Mouse (Mus musculus) stomach, postnatal 0 days (tissue): ENCODE data around the gene Padi6. TPM values are rescaled to one million over a fixed set of nuclear protein-coding genes. Genes with fewer than 3 reads are reported as not detected.
A peak's percentile ranks its signal among the peaks of the same experiment; 100 is the strongest.

Source experiments
- ATAC-seq: fragments of 200-750 bp; cut with Nextera tagmentation; 2 replicates; pipeline ENCODE4 v1.8.0; 2017; ENCODE audit not compliant: low FRiP score, low TSS enrichment
- DNase-seq: peaks from one replicate; pipeline ENCODE4 v3.0.0-alpha.2; 2016; ENCODE audit warnings: low spot score
- H3K27ac ChIP-seq: fragments of 300-500 bp; sonication (generic); replicated peaks from 2 replicates; pipeline ENCODE4 v1.5.1; 2014; ENCODE audit warnings: mild to moderate bottlenecking, control low read depth
- H3K27me3 ChIP-seq: fragments of 300-500 bp; sonication (generic); 2 replicates; pipeline ENCODE4 v1.6.1; 2014; ENCODE audit warnings: low read length; ENCODE audit not compliant: control insufficient read depth, insufficient read depth
- H3K36me3 ChIP-seq: fragments of 300-500 bp; sonication (generic); 2 replicates; pipeline ENCODE4 v1.6.1; 2014; ENCODE audit warnings: low read length, mixed read lengths; ENCODE audit not compliant: control insufficient read depth, insufficient read depth
- H3K4me1 ChIP-seq: fragments of 300-500 bp; sonication (generic); replicated peaks from 2 replicates; pipeline ENCODE4 v1.6.1; 2014; ENCODE audit warnings: antibody characterized with exemption; ENCODE audit not compliant: control insufficient read depth, insufficient read depth
- H3K4me2 ChIP-seq: fragments of 300-500 bp; sonication (generic); replicated peaks from 2 replicates; pipeline ENCODE4 v1.6.1; 2014; ENCODE audit warnings: low read depth, mild to moderate bottlenecking, control low read depth, moderate library complexity
- H3K4me3 ChIP-seq: fragments of 300-500 bp; sonication (generic); 2 replicates; pipeline ENCODE4 v1.5.1; 2014; ENCODE audit warnings: low read depth, low read length, control low read depth
- H3K9ac ChIP-seq: fragments of 300-500 bp; sonication (generic); 2 replicates; pipeline ENCODE4 v1.6.1; 2014; ENCODE audit warnings: mild to moderate bottlenecking, low read length, control low read depth, mixed read lengths
- H3K9me3 ChIP-seq: fragments of 300-500 bp; sonication (generic); 2 replicates; pipeline ENCODE4 v1.6.1; 2016; ENCODE audit warnings: low read length; ENCODE audit not compliant: control insufficient read depth
- CTCF ChIP-seq: IDR thresholded peaks from 2 replicates; pipeline ENCODE4 v1.5.1; 2016; ENCODE audit warnings: antibody characterized with exemption, low read depth, mild to moderate bottlenecking, moderate library complexity
- EP300 ChIP-seq: optimal IDR thresholded peaks from 2 replicates; pipeline ENCODE3; 2016; ENCODE audit warnings: antibody characterized with exemption
- WGBS: fragments of 180-500 bp; shearing (Covaris S2); extraction: QIAGEN DNeasy Blood & Tissue Kit; methylation state at CpG from one replicate; pipeline ENCODE4 v1.1.7; 2014; 5-methylcytosine and 5-hydroxymethylcytosine counted together
- polyA plus RNA-seq: library from polyadenylated mRNA; unstranded; fragments of >200 nt; fragmentation: Nextera tagmentation; extraction: Ambion mirVana; gene quantifications from 2 replicates; pipeline ENCODE4 v1.2.1, GENCODE M21; 2015

The Padi6 gene
- polyA plus RNA-seq, 1 experiment from 2014 or later: not detected

DNA sequence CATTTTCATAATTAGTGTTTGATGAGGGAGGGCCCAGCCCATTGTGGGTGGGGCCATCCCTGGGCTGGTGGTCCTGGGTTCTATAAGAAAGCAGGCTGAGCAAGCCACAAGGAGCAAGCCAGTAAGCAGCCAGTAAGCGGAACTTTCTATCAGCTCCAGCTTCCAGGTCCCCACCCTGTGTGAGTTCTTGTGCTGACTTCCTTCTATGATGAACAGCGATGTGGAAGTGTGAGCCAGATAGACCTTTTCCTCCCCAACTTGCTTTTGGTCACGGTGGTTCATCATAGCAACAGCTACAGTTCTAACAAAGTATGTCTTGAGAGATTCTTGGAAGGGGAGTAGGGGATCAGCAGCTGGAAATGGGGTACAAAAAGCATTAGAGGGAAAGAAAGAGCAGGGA lies 23.5 kb upstream of the Padi6 start:
- Histone ChIP-seq H3K4me3 (no peak overlapping the region), H3K27ac (no peak overlapping the region), H3K9ac (no peak overlapping the region), H3K36me3 (no peaks in the 10 kb centered on the region), H3K4me2 (no peak overlapping the region), H3K27me3 (no peaks in the 10 kb centered on the region), H3K4me1 (no peaks in the 10 kb centered on the region), H3K9me3 (no peaks in the 10 kb centered on the region)
- DNase-seq: no peak
- no peak for ATAC-seq
- TF ChIP-seq CTCF: no peak
- no peak for TF ChIP-seq EP300
- 68% methylated on average over 3 of the region's 3 CpGs for WGBS

DNA sequence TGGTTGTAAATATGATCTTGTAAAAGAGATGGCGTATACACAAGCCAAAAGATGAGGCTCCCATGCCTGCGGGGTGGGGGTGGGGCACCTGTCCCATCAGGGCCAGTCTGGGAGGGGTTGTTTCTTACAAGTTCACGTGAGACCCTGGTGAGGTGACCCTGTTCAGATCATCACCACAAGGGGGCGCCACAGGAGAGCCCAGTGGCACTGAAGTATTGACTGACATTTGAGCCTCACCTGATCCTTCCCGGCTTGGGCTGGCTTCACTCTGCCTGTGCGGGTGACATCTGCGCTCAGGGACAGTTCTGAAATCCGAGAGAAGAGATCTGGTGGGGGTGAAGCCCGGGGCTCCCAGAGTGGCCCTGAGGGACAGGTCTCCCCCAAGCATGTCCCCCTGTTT lies 20.7 kb upstream of the Padi6 start:
- ATAC-seq (peak; percentile 28; the same call in 1 of the 2 replicates), DNase-seq (peak; percentile 73)
- Histone ChIP-seq H3K4me1 (no peaks in the 10 kb centered on the region), H3K9me3 (no peaks in the 10 kb centered on the region), H3K27me3 (no peaks in the 10 kb centered on the region), H3K4me3 (no peak overlapping the region), H3K4me2 (no peak overlapping the region), H3K27ac (no peak overlapping the region), H3K9ac (no peak overlapping the region), H3K36me3 (no peaks in the 10 kb centered on the region)
- 15% methylated on average over 9 of the region's 9 CpGs for WGBS
- peak; percentile 76 for TF ChIP-seq CTCF
- no peak for TF ChIP-seq EP300

DNA sequence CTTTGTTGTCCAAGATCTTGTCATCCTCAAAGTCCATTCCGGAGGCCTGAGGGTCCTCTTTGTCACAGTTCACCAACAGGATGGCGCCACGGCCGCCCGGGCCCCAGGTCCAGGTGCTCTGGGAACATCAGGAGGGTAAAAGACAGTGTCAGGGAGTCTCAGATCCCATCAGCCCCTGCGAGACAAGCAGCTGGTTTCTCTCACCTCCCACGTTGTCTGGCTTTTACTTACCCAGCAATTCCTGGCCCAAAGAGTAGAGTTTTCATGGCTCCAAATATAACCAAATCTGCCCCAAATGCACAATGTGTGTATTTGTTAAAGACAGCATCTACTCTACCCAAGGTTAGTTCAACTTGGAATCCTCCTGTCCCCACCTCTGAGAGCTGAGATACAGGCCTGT lies 19.2 kb upstream of the Padi6 start:
- no peaks in the 10 kb centered on the region for H3K4me1 ChIP-seq
- no peaks in the 10 kb centered on the region for H3K9me3 ChIP-seq
- ATAC-seq: no peak
- no peak for DNase-seq
- no peaks in the 10 kb centered on the region for H3K27me3 ChIP-seq
- H3K4me3 ChIP-seq: no peak overlapping the region
- no peaks in the 10 kb centered on the region for H3K36me3 ChIP-seq
- TF ChIP-seq EP300 (no peak), CTCF (no peak)
- no peak overlapping the region for H3K9ac ChIP-seq
- no peak overlapping the region for H3K4me2 ChIP-seq
- H3K27ac ChIP-seq: no peak overlapping the region
- 82% methylated on average over 7 of the region's 7 CpGs for WGBS

- Histone ChIP-seq H3K27ac (no peak overlapping the region), H3K4me3 (no peak overlapping the region), H3K36me3 (no peaks in the 10 kb centered on the region), H3K27me3 (no peaks in the 10 kb centered on the region), H3K4me2 (no peak overlapping the region), H3K9ac (no peak overlapping the region), H3K4me1 (no peaks in the 10 kb centered on the region), H3K9me3 (no peaks in the 10 kb centered on the region)
- no peak for TF ChIP-seq EP300
- no peak for TF ChIP-seq CTCF
- DNase-seq: no peak
- WGBS: 70% methylated on average over 3 of the region's 3 CpGs
- no peak for ATAC-seq
These were observed 13.4 kb upstream of the Padi6 start for GRCm38 (mm10) chr4:140755811-140756210.

- no peaks in the 10 kb centered on the region for H3K36me3 ChIP-seq
- ATAC-seq: no peak
- 65% methylated on average over 7 of the region's 7 CpGs for WGBS
These were observed 10.9 kb upstream of the Padi6 start for GRCm38 (mm10) chr4:140753366-140753765.

GRCm38 (mm10) chr4:140750328-140750727 lies 7.9 kb upstream of the Padi6 start:
- H3K4me1 ChIP-seq: no peaks in the 10 kb centered on the region
- no peaks in the 10 kb centered on the region for H3K27me3 ChIP-seq
- TF ChIP-seq EP300 (no peak), CTCF (peak; percentile 38; the same call in 1 of the 2 replicates)
- H3K4me3 ChIP-seq: no peak overlapping the region
- no peak overlapping the region for H3K27ac ChIP-seq
- no peaks in the 10 kb centered on the region for H3K9me3 ChIP-seq
- H3K4me2 ChIP-seq: no peak overlapping the region; the same call in 1 of the 2 replicates
- no peaks in the 10 kb centered on the region for H3K36me3 ChIP-seq
- ATAC-seq: peak; percentile 43; the same call in 1 of the 2 replicates
- no peak overlapping the region; the same call in 1 of the 2 replicates for H3K9ac ChIP-seq
- 14% methylated on average over 19 of the region's 19 CpGs for WGBS
- peak; percentile 60 for DNase-seq

More at GRCm38 (mm10) chr4:140753366-140753765, 10.9 kb upstream of the Padi6 start:
- H3K4me2 ChIP-seq: no peak overlapping the region
- H3K4me3 ChIP-seq: no peak overlapping the region
- TF ChIP-seq CTCF: no peak
- TF ChIP-seq EP300: no peak
- no peaks in the 10 kb centered on the region for H3K4me1 ChIP-seq
- H3K27me3 ChIP-seq: no peaks in the 10 kb centered on the region
- no peak overlapping the region for H3K9ac ChIP-seq
- H3K27ac ChIP-seq: no peak overlapping the region
- no peaks in the 10 kb centered on the region for H3K9me3 ChIP-seq
- no peak for DNase-seq
